Mouse (Mus musculus): ENCODE data around the gene Cabp4. TPM values are rescaled to one million over a fixed set of nuclear protein-coding genes. Genes with fewer than 3 reads are reported as not detected.
A peak's percentile ranks its signal among the peaks of the same experiment; 100 is the strongest.
"Not testable (repeated sequence)": the region's sequence is repeated elsewhere in the genome, so short reads cannot be mapped to it uniquely, and the experiment has no call there.

Cabp4 gene
- polyA plus RNA-seq, 1 experiment from 2014 or later, result not detected

DNA sequence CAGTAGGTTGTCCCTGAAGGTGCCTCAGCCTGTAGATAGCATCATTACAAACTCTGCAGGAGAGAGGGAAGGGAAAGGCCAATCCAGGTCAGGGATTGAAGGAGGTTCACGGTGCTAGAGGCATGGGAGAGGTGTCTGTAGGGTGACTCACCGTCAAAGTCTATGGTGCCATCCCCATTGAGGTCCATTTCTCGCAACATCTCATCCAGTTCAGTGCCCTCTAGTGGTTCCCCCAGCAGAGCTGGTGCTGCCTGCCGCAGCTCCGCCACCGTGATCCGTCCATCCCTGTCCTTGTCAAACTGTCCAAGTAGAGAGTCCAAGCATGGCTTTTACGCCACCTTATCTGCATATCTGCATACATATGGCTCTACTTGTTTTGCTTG, 7.9 kb downstream of the Cabp4 start:
- DNase-seq (ENCODE audit: low spot score), result not testable (repeated sequence)
- ATAC-seq (ENCODE audit: low read depth), result peak; percentile 31; the same call in 1 of the 2 replicates

GRCm38 (mm10) chr19:4135229-4135962, 8.4 kb downstream of the Cabp4 start:
- DNase-seq (ENCODE audit: low spot score); H3K27ac ChIP-seq (replicated peaks; ENCODE audit: low read depth, low read length); H3K9me3 ChIP-seq (ENCODE audit: control insufficient read depth, low read length); H3K4me1 ChIP-seq (ENCODE audit: control insufficient read depth, insufficient read depth, low read length); ATAC-seq (ENCODE audit: low read depth); H3K27me3 ChIP-seq (replicated peaks; ENCODE audit: control insufficient read depth, insufficient read depth, low read length); H3K4me3 ChIP-seq (ENCODE audit: low read depth, low read length); H3K4me2 ChIP-seq (ENCODE audit: low read depth, low read length); H3K9ac ChIP-seq (ENCODE audit: low read depth, low read length): not testable (repeated sequence)
- peaks cover 18% of the 10 kb centered on the region for H3K36me3 ChIP-seq (ENCODE audit: control insufficient read depth, insufficient read depth, low read length)
- 76% methylated on average over 6 of the region's 6 CpGs for WGBS

More for the DNA sequence above, 7.9 kb downstream of the Cabp4 start:
- not testable (repeated sequence) for H3K9me3 ChIP-seq (ENCODE audit: control insufficient read depth, low read length); H3K9ac ChIP-seq (ENCODE audit: low read depth, low read length); H3K4me1 ChIP-seq (ENCODE audit: control insufficient read depth, insufficient read depth, low read length); H3K4me2 ChIP-seq (ENCODE audit: low read depth, low read length); H3K4me3 ChIP-seq (ENCODE audit: low read depth, low read length); H3K27ac ChIP-seq (replicated peaks; ENCODE audit: low read depth, low read length); H3K27me3 ChIP-seq (replicated peaks; ENCODE audit: control insufficient read depth, insufficient read depth, low read length)
- 29% methylated on average over 5 of the region's 8 CpGs for WGBS
- H3K36me3 ChIP-seq (ENCODE audit: control insufficient read depth, insufficient read depth, low read length), result peaks cover 14% of the 10 kb centered on the region

DNA sequence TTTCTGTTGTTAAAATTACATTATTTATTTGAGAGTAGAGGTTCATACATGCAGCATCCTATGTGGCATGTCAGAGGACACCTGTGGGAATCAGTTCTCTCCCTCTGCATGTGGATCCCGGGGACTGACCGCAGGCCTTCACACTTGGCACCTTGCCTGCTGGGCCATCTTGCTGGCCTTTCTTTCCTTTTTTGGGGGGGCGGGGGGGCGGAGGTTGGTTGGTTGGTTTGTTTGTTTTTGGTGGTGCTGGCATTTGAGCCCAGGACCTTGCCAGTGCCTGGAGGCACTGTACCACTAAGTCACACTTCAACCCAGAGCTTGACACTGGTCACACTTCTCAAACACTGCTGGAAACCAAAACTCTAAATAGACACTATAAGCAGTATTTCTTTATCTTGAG, 9.5 kb downstream of the Cabp4 start:
- ATAC-seq (ENCODE audit: low read depth) (no peak), DNase-seq (ENCODE audit: low spot score) (no peak)
- no peak overlapping the region for H3K4me3 ChIP-seq (ENCODE audit: low read depth, low read length)
- no peak overlapping the region for H3K4me2 ChIP-seq (ENCODE audit: low read depth, low read length)
- 83% methylated on average over 4 of the region's 4 CpGs for WGBS
- no peaks in the 10 kb centered on the region for H3K27me3 ChIP-seq (replicated peaks; ENCODE audit: control insufficient read depth, insufficient read depth, low read length)
- H3K4me1 ChIP-seq (ENCODE audit: control insufficient read depth, insufficient read depth, low read length), result no peaks in the 10 kb centered on the region
- no peak overlapping the region for H3K9ac ChIP-seq (ENCODE audit: low read depth, low read length)
- no peaks in the 10 kb centered on the region for H3K9me3 ChIP-seq (ENCODE audit: control insufficient read depth, low read length)
- peaks cover 25% of the 10 kb centered on the region for H3K36me3 ChIP-seq (ENCODE audit: control insufficient read depth, insufficient read depth, low read length)
- H3K27ac ChIP-seq (replicated peaks; ENCODE audit: low read depth, low read length), result no peak overlapping the region

- no peak overlapping the region for H3K4me2 ChIP-seq (ENCODE audit: low read depth, low read length)
- DNase-seq (ENCODE audit: low spot score) (no peak), ATAC-seq (ENCODE audit: low read depth) (no peak)
- no peaks in the 10 kb centered on the region for H3K27me3 ChIP-seq (replicated peaks; ENCODE audit: control insufficient read depth, insufficient read depth, low read length)
- H3K27ac ChIP-seq (replicated peaks; ENCODE audit: low read depth, low read length), result no peak overlapping the region
- H3K4me1 ChIP-seq (ENCODE audit: control insufficient read depth, insufficient read depth, low read length), result 0 out of 2 replicates have a peak, but pooled peaks cover 3% of the 10 kb centered on the region
- no peak overlapping the region for H3K4me3 ChIP-seq (ENCODE audit: low read depth, low read length)
- no peak overlapping the region for H3K9ac ChIP-seq (ENCODE audit: low read depth, low read length)
- 87% methylated on average over 2 of the region's 2 CpGs for WGBS
- H3K9me3 ChIP-seq (ENCODE audit: control insufficient read depth, low read length), result no peaks in the 10 kb centered on the region
- peaks cover 45% of the 10 kb centered on the region for H3K36me3 ChIP-seq (ENCODE audit: control insufficient read depth, insufficient read depth, low read length)
These were observed 12.1 kb downstream of the Cabp4 start for GRCm38 (mm10) chr19:4131768-4132167.

- Histone ChIP-seq H3K4me1 (ENCODE audit: control insufficient read depth, insufficient read depth, low read length) (0 out of 2 replicates have a peak, but pooled peaks cover 6% of the 10 kb centered on the region), H3K9ac (ENCODE audit: low read depth, low read length) (no peak overlapping the region), H3K4me2 (ENCODE audit: low read depth, low read length) (no peak overlapping the region), H3K4me3 (ENCODE audit: low read depth, low read length) (no peak overlapping the region), H3K9me3 (ENCODE audit: control insufficient read depth, low read length) (no peaks in the 10 kb centered on the region), H3K27ac (replicated peaks; ENCODE audit: low read depth, low read length) (no peak overlapping the region), H3K27me3 (replicated peaks; ENCODE audit: control insufficient read depth, insufficient read depth, low read length) (no peaks in the 10 kb centered on the region), H3K36me3 (ENCODE audit: control insufficient read depth, insufficient read depth, low read length) (peaks cover 45% of the 10 kb centered on the region)
- 84% methylated on average over 5 of the region's 5 CpGs for WGBS
- ATAC-seq (ENCODE audit: low read depth) (no peak), DNase-seq (ENCODE audit: low spot score) (no peak)
These were observed 12.8 kb downstream of the Cabp4 start for GRCm38 (mm10) chr19:4131075-4131474.

DNA sequence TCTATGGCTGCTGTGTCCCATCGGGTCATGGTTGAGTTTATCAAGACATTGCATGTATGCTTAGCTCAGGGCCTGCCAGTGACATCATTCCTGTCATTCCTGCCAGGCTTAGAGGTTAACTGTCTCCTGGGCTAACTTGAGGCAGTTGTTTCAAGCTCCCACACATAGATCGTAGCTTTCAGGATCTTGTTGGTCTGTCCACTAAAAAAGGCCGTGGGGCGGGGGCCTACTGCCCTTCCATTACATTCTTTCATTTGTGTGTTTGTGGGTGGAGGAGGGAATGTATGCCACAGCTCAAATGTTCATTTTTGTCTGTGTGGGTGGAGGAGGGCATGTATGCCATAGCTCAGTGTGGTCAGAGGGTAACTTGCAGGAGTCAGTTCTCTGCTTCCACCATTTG, 13.7 kb downstream of the Cabp4 start:
- Histone ChIP-seq H3K36me3 (ENCODE audit: control insufficient read depth, insufficient read depth, low read length) (peaks cover 45% of the 10 kb centered on the region), H3K9me3 (ENCODE audit: control insufficient read depth, low read length) (no peaks in the 10 kb centered on the region), H3K4me3 (ENCODE audit: low read depth, low read length) (no peak overlapping the region), H3K4me1 (ENCODE audit: control insufficient read depth, insufficient read depth, low read length) (0 out of 2 replicates have a peak, but pooled peaks cover 6% of the 10 kb centered on the region), H3K27ac (replicated peaks; ENCODE audit: low read depth, low read length) (no peak overlapping the region), H3K27me3 (replicated peaks; ENCODE audit: control insufficient read depth, insufficient read depth, low read length) (no peaks in the 10 kb centered on the region), H3K4me2 (ENCODE audit: low read depth, low read length) (no peak overlapping the region), H3K9ac (ENCODE audit: low read depth, low read length) (no peak overlapping the region)
- ATAC-seq (ENCODE audit: low read depth), result no peak
- WGBS, result 92% methylated on average over 4 of the region's 4 CpGs
- DNase-seq (ENCODE audit: low spot score), result no peak

DNA sequence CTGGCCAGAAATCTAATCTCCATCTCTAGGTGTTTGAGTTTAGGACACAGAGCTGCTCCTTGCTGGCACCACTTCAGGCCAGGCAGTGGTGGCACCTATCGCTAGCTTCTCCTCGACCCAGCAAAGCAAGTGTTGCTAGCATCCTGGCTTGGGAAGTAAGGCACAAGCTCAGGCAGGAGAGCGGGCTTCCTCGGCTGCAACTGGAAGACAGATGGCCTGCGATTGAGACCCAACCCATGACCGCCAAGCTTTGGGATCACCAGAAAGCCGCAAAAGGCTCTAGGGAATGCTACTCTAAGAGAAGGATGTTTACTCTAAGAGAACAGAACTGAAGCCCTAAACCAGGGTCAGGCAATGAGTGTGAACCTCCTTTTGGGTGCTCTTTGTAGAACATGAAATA, 14.4 kb downstream of the Cabp4 start:
- Histone ChIP-seq H3K4me1 (ENCODE audit: control insufficient read depth, insufficient read depth, low read length) (0 out of 2 replicates have a peak, but pooled peaks cover 6% of the 10 kb centered on the region), H3K27me3 (replicated peaks; ENCODE audit: control insufficient read depth, insufficient read depth, low read length) (no peaks in the 10 kb centered on the region), H3K4me3 (ENCODE audit: low read depth, low read length) (no peak overlapping the region), H3K27ac (replicated peaks; ENCODE audit: low read depth, low read length) (no peak overlapping the region), H3K4me2 (ENCODE audit: low read depth, low read length) (no peak overlapping the region), H3K9ac (ENCODE audit: low read depth, low read length) (no peak overlapping the region), H3K36me3 (ENCODE audit: control insufficient read depth, insufficient read depth, low read length) (peaks cover 45% of the 10 kb centered on the region), H3K9me3 (ENCODE audit: control insufficient read depth, low read length) (no peaks in the 10 kb centered on the region)
- ATAC-seq (ENCODE audit: low read depth), result no peak
- 93% methylated on average over 7 of the region's 7 CpGs for WGBS
- DNase-seq (ENCODE audit: low spot score), result no peak

DNA sequence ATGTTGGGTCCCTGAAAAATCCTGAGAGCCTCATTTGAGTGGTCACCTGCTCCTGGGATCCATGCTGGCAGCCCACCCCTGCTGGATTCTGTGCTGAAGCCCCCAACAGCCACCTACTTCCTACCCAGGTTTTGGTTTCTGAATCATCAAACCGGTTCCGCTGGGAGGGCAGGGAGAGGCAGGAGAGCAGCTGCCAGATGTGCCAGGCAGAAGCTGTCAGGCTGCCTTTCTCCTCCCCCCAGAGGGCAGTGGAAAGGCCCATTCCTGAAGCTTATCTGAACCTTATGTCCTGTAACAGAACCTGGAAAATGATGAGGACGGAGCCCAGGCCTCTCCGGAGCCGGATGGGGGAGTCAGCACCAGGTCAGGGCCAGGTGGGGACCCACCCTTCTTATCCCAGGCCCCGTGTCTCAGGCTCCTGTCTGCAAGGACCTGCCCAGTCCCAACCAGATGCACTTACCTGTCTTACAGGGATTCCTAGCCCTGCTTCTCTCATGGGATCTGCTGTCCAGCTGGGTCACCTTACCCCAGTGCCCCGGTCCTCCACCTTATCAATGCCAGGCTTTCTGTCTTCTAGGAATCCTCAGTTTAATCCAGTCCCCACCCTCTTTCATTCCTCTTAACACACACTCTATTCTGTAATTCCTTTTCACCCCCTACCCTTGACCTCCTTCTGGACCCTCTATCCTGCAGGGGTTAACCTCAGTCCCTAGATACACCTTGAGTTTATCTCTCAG, 16.9 kb downstream of the Cabp4 start:
- H3K36me3 ChIP-seq (ENCODE audit: control insufficient read depth, insufficient read depth, low read length), result peaks cover 40% of the 10 kb centered on the region
- peak; percentile 54 for DNase-seq (ENCODE audit: low spot score)
- peak overlapping the region; percentile 79 for H3K4me2 ChIP-seq (ENCODE audit: low read depth, low read length)
- H3K4me3 ChIP-seq (ENCODE audit: low read depth, low read length), result peak overlapping the region; percentile 85
- H3K9me3 ChIP-seq (ENCODE audit: control insufficient read depth, low read length), result no peaks in the 10 kb centered on the region
- H3K27me3 ChIP-seq (replicated peaks; ENCODE audit: control insufficient read depth, insufficient read depth, low read length), result no peaks in the 10 kb centered on the region
- no peak for ATAC-seq (ENCODE audit: low read depth)
- 34% methylated on average over 7 of the region's 7 CpGs for WGBS
- 0 out of 2 replicates have a peak, but pooled peaks cover 6% of the 10 kb centered on the region for H3K4me1 ChIP-seq (ENCODE audit: control insufficient read depth, insufficient read depth, low read length)
- H3K9ac ChIP-seq (ENCODE audit: low read depth, low read length), result peak overlapping the region; percentile 83
- no peak overlapping the region for H3K27ac ChIP-seq (replicated peaks; ENCODE audit: low read depth, low read length)
